Mouse (Mus musculus) hindbrain, embryonic 15.5 days (tissue): ENCODE results near the gene Shld2. TPM values are rescaled to one million over a fixed set of nuclear protein-coding genes. Genes with fewer than 3 reads are reported as not detected.
"Not testable (repeated sequence)": the region's sequence is repeated elsewhere in the genome, so short reads cannot be mapped to it uniquely, and the experiment has no call there.

Experiments used
- ATAC-seq: fragments of 200-750 bp; cut with Nextera tagmentation; 2 replicates; pipeline ENCODE4 v1.8.0; 2017; ENCODE audit warnings: low read depth, moderate number of reproducible peaks, moderate TSS enrichment; ENCODE audit not compliant: low FRiP score
- H3K27ac ChIP-seq: fragments of 300-500 bp; sonication (generic); replicated peaks from 2 replicates; pipeline ENCODE4 v1.5.1; 2015; ENCODE audit warnings: mild to moderate bottlenecking, inconsistent platforms
- H3K27me3 ChIP-seq: fragments of 300-500 bp; sonication (generic); 2 replicates; pipeline ENCODE4 v1.6.1; 2015; ENCODE audit warnings: control low read depth, inconsistent platforms
- H3K36me3 ChIP-seq: fragments of 300-500 bp; sonication (generic); 2 replicates; pipeline ENCODE4 v1.6.1; 2015; ENCODE audit warnings: control low read depth, inconsistent platforms
- H3K4me1 ChIP-seq: fragments of 300-500 bp; sonication (generic); replicated peaks from 2 replicates; pipeline ENCODE4 v1.6.1; 2015; ENCODE audit warnings: control low read depth, inconsistent platforms
- H3K4me2 ChIP-seq: fragments of 300-500 bp; sonication (generic); 2 replicates; pipeline ENCODE4 v1.6.1; 2015; ENCODE audit warnings: moderate library complexity, mild to moderate bottlenecking, inconsistent platforms
- H3K4me3 ChIP-seq: fragments of 300-500 bp; sonication (generic); 2 replicates; pipeline ENCODE4 v1.5.1; 2015; ENCODE audit warnings: mild to moderate bottlenecking, inconsistent platforms
- H3K9ac ChIP-seq: fragments of 300-500 bp; sonication (generic); 2 replicates; pipeline ENCODE4 v1.6.1; 2015; ENCODE audit warnings: inconsistent platforms
- H3K9me3 ChIP-seq: fragments of 300-500 bp; sonication (generic); 2 replicates; pipeline ENCODE4 v1.6.1; 2016; ENCODE audit warnings: control low read depth, inconsistent platforms
- WGBS: fragments of 180-500 bp; shearing (Covaris S2); methylation state at CpG from one replicate; pipeline ENCODE4 v1.1.7; 2015; 5-methylcytosine and 5-hydroxymethylcytosine counted together
- polyA plus RNA-seq: library from polyadenylated mRNA; unstranded; fragments of >200 nt; fragmentation: Nextera tagmentation; extraction: Ambion mirVana; gene quantifications from 2 replicates; pipeline ENCODE4 v1.2.1, GENCODE M21; 2015

Gene Shld2
- polyA plus RNA-seq, 1 experiment from 2014 or later: 5.9 TPM

- H3K27ac ChIP-seq: no peak overlapping the region
- no peak for ATAC-seq
- no peak overlapping the region for H3K4me2 ChIP-seq
- H3K9ac ChIP-seq: no peak overlapping the region
- H3K36me3 ChIP-seq: peaks cover 21% of the 10 kb centered on the region
- peaks cover 28% of the 10 kb centered on the region for H3K4me1 ChIP-seq
- no peaks in the 10 kb centered on the region for H3K27me3 ChIP-seq
- no peak overlapping the region for H3K4me3 ChIP-seq
- H3K9me3 ChIP-seq: no peaks in the 10 kb centered on the region
- WGBS: 80% methylated on average over 3 of the region's 3 CpGs
These were observed 7.1 kb upstream of the Shld2 start for GRCm38 (mm10) chr14:34317431-34317830.

- Histone ChIP-seq H3K4me2 (no peak overlapping the region), H3K4me3 (no peak overlapping the region), H3K27ac (no peak overlapping the region), H3K9me3 (no peaks in the 10 kb centered on the region), H3K4me1 (peaks cover 36% of the 10 kb centered on the region), H3K27me3 (no peaks in the 10 kb centered on the region), H3K9ac (no peak overlapping the region), H3K36me3 (peaks cover 17% of the 10 kb centered on the region)
- 96% methylated on average over 2 of the region's 2 CpGs for WGBS
- no peak for ATAC-seq
These were observed 6.1 kb upstream of the Shld2 start for GRCm38 (mm10) chr14:34316346-34316745.

- no peak for ATAC-seq
- peak overlapping the region; percentile 88 for H3K4me2 ChIP-seq
- 84% methylated on average over 3 of the region's 3 CpGs for WGBS
These were observed 4.5 kb upstream of the Shld2 start for GRCm38 (mm10) chr14:34314796-34315195.

GRCm38 (mm10) chr14:34314383-34314782 lies 4.1 kb upstream of the Shld2 start:
- ATAC-seq, H3K27ac ChIP-seq, H3K9ac ChIP-seq, H3K27me3 ChIP-seq, H3K36me3 ChIP-seq, H3K9me3 ChIP-seq: not testable (repeated sequence)
- WGBS: 88% methylated on average over 8 of the region's 8 CpGs
- Histone ChIP-seq H3K4me1 (peaks cover 42% of the 10 kb centered on the region), H3K4me3 (peak overlapping the region; percentile 99; the same call in 1 of the 2 replicates), H3K4me2 (peak overlapping the region; percentile 88; the same call in 1 of the 2 replicates)

More at GRCm38 (mm10) chr14:34314796-34315195, 4.5 kb upstream of the Shld2 start:
- Histone ChIP-seq H3K4me3 (no peak overlapping the region), H3K27me3 (no peaks in the 10 kb centered on the region), H3K36me3 (peaks cover 5% of the 10 kb centered on the region), H3K27ac (no peak overlapping the region), H3K4me1 (peaks cover 38% of the 10 kb centered on the region), H3K9ac (no peak overlapping the region), H3K9me3 (no peaks in the 10 kb centered on the region)

- Histone ChIP-seq H3K36me3 (no peaks in the 10 kb centered on the region), H3K9ac (no peak overlapping the region)
These were observed 3.3 kb upstream of the Shld2 start for GRCm38 (mm10) chr14:34313612-34314011.

GRCm38 (mm10) chr14:34312339-34313048 lies 2.2 kb upstream of the Shld2 start:
- H3K4me2 ChIP-seq: peak overlapping the region; percentile 88
- H3K4me1 ChIP-seq: peaks cover 43% of the 10 kb centered on the region
- H3K27ac ChIP-seq: peak overlapping the region; percentile 51; the same call in 1 of the 2 replicates
- WGBS: 10% methylated on average over 5 of the region's 6 CpGs
- H3K9ac ChIP-seq: peak overlapping the region; percentile 91
- no peaks in the 10 kb centered on the region for H3K36me3 ChIP-seq
- H3K4me3 ChIP-seq: peak overlapping the region; percentile 99
- H3K27me3 ChIP-seq: no peaks in the 10 kb centered on the region
- no peaks in the 10 kb centered on the region for H3K9me3 ChIP-seq
- no peak for ATAC-seq

More at GRCm38 (mm10) chr14:34313612-34314011, 3.3 kb upstream of the Shld2 start:
- Histone ChIP-seq H3K4me1 (peaks cover 43% of the 10 kb centered on the region), H3K4me3 (peak overlapping the region; percentile 99), H3K27ac (no peak overlapping the region), H3K9me3 (no peaks in the 10 kb centered on the region), H3K4me2 (peak overlapping the region; percentile 88), H3K27me3 (no peaks in the 10 kb centered on the region)
- WGBS: 85% methylated on average over 3 of the region's 3 CpGs
- no peak for ATAC-seq

GRCm38 (mm10) chr14:34311691-34312090 lies 1.4 kb upstream of the Shld2 start:
- no peaks in the 10 kb centered on the region for H3K27me3 ChIP-seq
- H3K4me1 ChIP-seq: peaks cover 43% of the 10 kb centered on the region
- H3K9me3 ChIP-seq: no peaks in the 10 kb centered on the region
- 1% methylated on average over 4 of the region's 4 CpGs for WGBS
- peak overlapping the region; percentile 94 for H3K27ac ChIP-seq
- H3K9ac ChIP-seq: peak overlapping the region; percentile 91
- H3K4me3 ChIP-seq: peak overlapping the region; percentile 99
- ATAC-seq: no peak
- no peaks in the 10 kb centered on the region for H3K36me3 ChIP-seq
- H3K4me2 ChIP-seq: peak overlapping the region; percentile 88

- Histone ChIP-seq H3K27ac (peak overlapping the region; percentile 94), H3K4me2 (peak overlapping the region; percentile 88), H3K4me1 (peaks cover 43% of the 10 kb centered on the region), H3K27me3 (no peaks in the 10 kb centered on the region), H3K9ac (peak overlapping the region; percentile 91), H3K4me3 (peak overlapping the region; percentile 99), H3K9me3 (no peaks in the 10 kb centered on the region), H3K36me3 (no peaks in the 10 kb centered on the region)
- WGBS: 0% methylated on average over 47 of the region's 47 CpGs
- ATAC-seq: peak; percentile 21
These were observed 833 bp upstream of the Shld2 start for GRCm38 (mm10) chr14:34311021-34311631.

GRCm38 (mm10) chr14:34309907-34310233 lies 423 bp downstream of the Shld2 start:
- 10% methylated on average over 5 of the region's 5 CpGs for WGBS
- peak overlapping the region; percentile 99 for H3K4me3 ChIP-seq
- H3K4me1 ChIP-seq: peaks cover 38% of the 10 kb centered on the region

GRCm38 (mm10) chr14:34309266-34309665 lies 1.0 kb downstream of the Shld2 start:
- no peak overlapping the region for H3K4me3 ChIP-seq
- no peaks in the 10 kb centered on the region for H3K9me3 ChIP-seq
- WGBS: 92% methylated on average over 4 of the region's 4 CpGs
- ATAC-seq: no peak
- no peak overlapping the region for H3K27ac ChIP-seq
- H3K4me1 ChIP-seq: peaks cover 33% of the 10 kb centered on the region
- H3K27me3 ChIP-seq: no peaks in the 10 kb centered on the region
- no peak overlapping the region for H3K9ac ChIP-seq
- no peaks in the 10 kb centered on the region for H3K36me3 ChIP-seq
- no peak overlapping the region for H3K4me2 ChIP-seq

More at GRCm38 (mm10) chr14:34309907-34310233, 423 bp downstream of the Shld2 start:
- Histone ChIP-seq H3K27ac (peak overlapping the region; percentile 94), H3K9me3 (no peaks in the 10 kb centered on the region), H3K4me2 (peak overlapping the region; percentile 88), H3K36me3 (no peaks in the 10 kb centered on the region), H3K9ac (peak overlapping the region; percentile 91), H3K27me3 (no peaks in the 10 kb centered on the region)
- ATAC-seq: no peak

- no peaks in the 10 kb centered on the region for H3K27me3 ChIP-seq
- H3K9me3 ChIP-seq: no peaks in the 10 kb centered on the region
- no peak overlapping the region for H3K9ac ChIP-seq
- no peak overlapping the region for H3K4me2 ChIP-seq
- H3K36me3 ChIP-seq: no peaks in the 10 kb centered on the region
- H3K27ac ChIP-seq: no peak overlapping the region
- H3K4me1 ChIP-seq: no peaks in the 10 kb centered on the region
- no peak for ATAC-seq
- no peak overlapping the region for H3K4me3 ChIP-seq
- 46% methylated on average over 5 of the region's 5 CpGs for WGBS
These were observed 7.0 kb downstream of the Shld2 start for GRCm38 (mm10) chr14:34303265-34303680.

GRCm38 (mm10) chr14:34302681-34303242 lies 7.5 kb downstream of the Shld2 start:
- Histone ChIP-seq H3K9me3 (no peaks in the 10 kb centered on the region), H3K27ac (no peak overlapping the region), H3K27me3 (no peaks in the 10 kb centered on the region), H3K4me1 (no peaks in the 10 kb centered on the region), H3K36me3 (no peaks in the 10 kb centered on the region), H3K9ac (no peak overlapping the region), H3K4me2 (no peak overlapping the region), H3K4me3 (no peak overlapping the region)
- no peak for ATAC-seq
- WGBS: 86% methylated on average over 5 of the region's 5 CpGs
